Mouse (Mus musculus): ENCODE data around the gene Fto.

DNA sequence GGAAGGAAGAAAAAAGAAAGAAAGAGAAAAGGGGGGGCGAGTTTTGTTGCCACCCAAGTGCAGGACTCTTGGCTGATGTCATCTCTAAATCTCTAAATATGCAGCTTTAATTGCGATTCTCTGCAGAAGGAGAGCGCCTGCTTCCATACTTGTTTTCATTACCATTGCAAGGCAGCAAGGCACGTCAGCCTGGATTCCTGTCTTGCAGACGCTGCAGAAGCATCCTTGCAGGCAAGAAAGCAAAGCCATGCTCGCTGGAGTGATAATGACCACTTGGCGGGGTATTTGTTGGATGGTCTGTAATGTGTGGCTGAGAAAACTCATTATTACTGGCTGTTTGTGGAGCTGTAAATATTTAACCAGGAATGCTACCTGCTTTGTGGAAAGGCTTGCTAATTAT, 396.4 kb downstream of the Fto start:
- TF ChIP-seq POLR2A (IDR thresholded peaks at IDR 0.05; ENCODE audit: borderline replicate concordance, insufficient read depth, low read length), result no peak
- TF ChIP-seq CTCF (IDR thresholded peaks at IDR 0.05; ENCODE audit: borderline replicate concordance, insufficient read depth, low read depth, low read length), result no peak
